Mouse (Mus musculus) CD4-positive naive resting alpha-beta T cell, adult 57 days (primary cell): Measurements from ENCODE around the gene Btbd35f5. TPM values are rescaled to one million over a fixed set of nuclear protein-coding genes. Genes with fewer than 3 reads are reported as not detected.

Experiments
- total RNA-seq: library from RNA; stranded (reverse); gene quantifications from one replicate; pipeline ENCODE4 v1.2.4, GENCODE M21; 2023

Gene Btbd35f5
- not detected for total RNA-seq

DNA sequence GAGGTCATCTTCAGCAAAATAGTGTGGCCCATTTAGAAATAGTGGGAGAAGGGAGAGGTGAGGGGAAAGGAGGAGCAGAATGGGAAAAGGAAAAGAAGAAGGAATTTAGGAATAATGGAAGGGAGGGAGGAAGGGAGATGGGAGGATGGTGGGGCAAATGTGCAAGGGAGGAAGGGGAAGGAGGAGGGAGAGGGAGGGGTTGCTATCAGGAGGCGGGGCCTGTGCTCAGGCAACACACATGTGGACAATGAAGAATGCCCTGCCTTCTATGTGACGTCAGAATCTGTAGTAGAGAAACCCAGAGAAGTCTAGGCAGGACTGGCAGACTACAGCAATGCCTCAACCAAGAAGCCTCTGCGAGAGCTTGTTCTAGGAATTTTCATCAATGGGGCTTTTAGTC, at the start of gene Btbd35f5:
Gene Btbd35f5 (plus strand): TSS at position 301 of the 400 bp plus-strand sequence.

DNA sequence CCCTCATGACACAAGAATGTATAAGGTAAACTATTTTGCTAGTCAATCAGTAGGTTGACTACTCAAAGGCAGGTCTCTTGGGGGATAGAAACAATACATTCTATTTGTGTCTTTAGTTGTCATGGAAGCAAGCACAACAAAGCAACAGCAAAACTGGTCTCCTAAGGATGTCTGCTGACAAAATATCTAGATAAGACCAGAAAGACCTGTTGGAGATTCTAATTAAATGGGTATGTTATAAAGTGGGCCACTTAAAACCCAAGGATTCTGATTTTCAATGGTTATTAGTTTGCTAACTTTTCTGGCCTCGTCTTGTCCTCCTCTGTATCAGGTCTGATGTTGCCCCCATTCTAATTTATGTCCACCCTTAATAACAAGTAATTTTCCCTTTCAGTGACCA, 32.2 kb upstream of the Btbd35f5 start, which contains the start of gene Gm21789:
Gene Gm21789 (plus strand): TSS at position 301 of the 400 bp plus-strand sequence.

Other genes with a start within 250 kb of the Btbd35f5 start
- not detected for gene Btbd35f21, start 247.8 kb upstream of the Btbd35f5 start, total RNA-seq
- not detected for gene Btbd35f30, start 79.3 kb upstream of the Btbd35f5 start, total RNA-seq
- not detected for gene Gm21789, start 32.1 kb upstream of the Btbd35f5 start, total RNA-seq